Mouse (Mus musculus) small intestine, adult 2 months (tissue): Measurements from ENCODE around the gene Sds.

Source experiments
- CTCF ChIP-seq: fragments of 200-500 bp; IDR thresholded peaks from 2 replicates; pipeline ENCODE4 v1.5.1; 2012; ENCODE audit warnings: low read depth, mild to moderate bottlenecking, control low read depth, inconsistent platforms, low read length, moderate library complexity, mixed read lengths; ENCODE audit not compliant: insufficient replicate concordance, insufficient read length; ENCODE audit errors: extremely low read depth
- POLR2A ChIP-seq: fragments of 200-500 bp; IDR thresholded peaks from 2 replicates; pipeline ENCODE4 v1.6.1; 2012; ENCODE audit warnings: low read depth, mild to moderate bottlenecking, control low read depth, inconsistent platforms, low read length, moderate library complexity

- no peak for TF ChIP-seq POLR2A
- no peak for TF ChIP-seq CTCF
Measured at GRCm38 (mm10) chr5:120428990-120429389, 47.3 kb upstream of the Sds start.
